Mouse (Mus musculus) ES-E14 (cell line): ENCODE data around the gene Fryl. TPM values are rescaled to one million over a fixed set of nuclear protein-coding genes. Genes with fewer than 3 reads are reported as not detected.

Experiments
- DNase-seq: peaks from one replicate; pipeline ENCODE4 v3.0.0-alpha.2; 2013; ENCODE audit warnings: low read depth, low spot score
- H3K27ac ChIP-seq: 2 replicates; pipeline ENCODE4 v1.5.1; 2012; ENCODE audit warnings: low read depth, mild to moderate bottlenecking, low read length, moderate library complexity, mixed read lengths; ENCODE audit not compliant: poor library complexity, insufficient read depth, severe bottlenecking
- H3K36me3 ChIP-seq: 2 replicates; pipeline ENCODE4 v1.6.1; 2012; ENCODE audit warnings: mild to moderate bottlenecking, low read length, moderate library complexity, mixed read lengths; ENCODE audit not compliant: control insufficient read depth, poor library complexity, insufficient read depth, severe bottlenecking
- H3K4me1 ChIP-seq, 2 experiments: fragments of 150-350 bp in 1 of 2; sonication (generic) in 1 of 2; 2 replicates each; pipeline ENCODE4 v1.6.1; 2012; ENCODE audit warnings: low read length in 2 of 2, mild to moderate bottlenecking in 1 of 2, mixed read lengths in 1 of 2; ENCODE audit not compliant: control insufficient read depth in 2 of 2, insufficient read depth in 2 of 2, poor library complexity in 1 of 2
- H3K4me3 ChIP-seq, 2 experiments: fragments of 150-350 bp in 1 of 2; sonication (generic) in 1 of 2; 2 replicates each; pipeline ENCODE4 v1.5.1; 2012; ENCODE audit warnings: low read length in 2 of 2, low read depth in 1 of 2, mild to moderate bottlenecking in 1 of 2, mixed read lengths in 1 of 2; ENCODE audit not compliant: insufficient read depth in 1 of 2, poor library complexity in 1 of 2, severe bottlenecking in 1 of 2
- H3K9ac ChIP-seq: 2 replicates; pipeline ENCODE4 v1.6.1; 2012; ENCODE audit warnings: low read depth, mild to moderate bottlenecking, low read length, mixed read lengths; ENCODE audit not compliant: poor library complexity, insufficient read depth, severe bottlenecking
- H3K9me3 ChIP-seq: fragments of 150-350 bp; sonication (generic); 2 replicates; pipeline ENCODE4 v1.6.1; 2012; ENCODE audit warnings: low read depth, mild to moderate bottlenecking, low read length; ENCODE audit not compliant: control insufficient read depth, insufficient read depth
- CHD2 ChIP-seq: IDR thresholded peaks from 2 replicates; pipeline ENCODE4 v1.6.1; 2014; ENCODE audit warnings: mild to moderate bottlenecking, low read depth, low read length, inconsistent platforms
- HCFC1 ChIP-seq: IDR thresholded peaks from 2 replicates; pipeline ENCODE4 v1.6.1; 2012; ENCODE audit warnings: low read length, inconsistent platforms, borderline replicate concordance; ENCODE audit not compliant: insufficient read depth
- MAFK ChIP-seq: IDR thresholded peaks from 2 replicates; pipeline ENCODE4 v1.6.1; 2014; ENCODE audit warnings: mild to moderate bottlenecking, low read depth, low read length, inconsistent platforms; ENCODE audit not compliant: insufficient read depth
- ZC3H11A ChIP-seq: IDR thresholded peaks from 2 replicates; pipeline ENCODE4 v1.6.1; 2012; ENCODE audit warnings: low read depth, mild to moderate bottlenecking, inconsistent platforms, low read length, borderline replicate concordance
- ZNF384 ChIP-seq: IDR thresholded peaks from 2 replicates; pipeline ENCODE4 v1.6.1; 2012; ENCODE audit warnings: low read depth, low read length, inconsistent platforms
- in situ Hi-C, 2 experiments: fragments of 600-800 bp; cut with MboI; formaldehyde crosslinking; loops; one replicate each; pipeline ENCODE4 v1.15.1; 2025; ENCODE audit warnings: low sequenced_read_pairs in 2 of 2, inconsistent platforms in 1 of 2; ENCODE audit not compliant: unreplicated experiment in 2 of 2
- total RNA-seq: library from RNA; depleted of rRNA; stranded (reverse); fragments of 300-350 nt; gene quantifications from 2 replicates; pipeline ENCODE4 v1.2.3, GENCODE M21; 2012

Fryl gene
- total RNA-seq, 1 experiment: 53.3 TPM

DNA sequence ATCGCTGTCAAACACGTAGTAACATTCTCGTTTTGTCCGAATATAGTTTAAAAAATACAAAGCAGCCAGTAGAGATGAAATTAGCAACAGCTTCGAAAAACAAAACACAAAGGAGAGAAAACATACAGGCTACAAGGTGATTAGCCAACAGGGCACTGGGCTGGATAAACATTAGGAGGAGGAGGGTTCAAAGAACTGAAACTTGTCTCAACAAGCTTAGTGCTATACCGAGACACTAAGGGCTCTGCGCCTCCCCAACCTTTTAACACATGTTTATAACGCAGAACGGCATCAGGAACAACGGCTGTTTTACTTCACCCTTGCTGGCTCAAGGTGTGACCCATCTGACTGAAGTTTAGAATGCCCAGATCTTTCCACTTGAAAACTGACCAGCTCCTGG, 22.8 kb upstream of the Fryl start:
- no peak overlapping the region for H3K27ac ChIP-seq
- DNase-seq: no peak
- in situ Hi-C loops: no loop called here

DNA sequence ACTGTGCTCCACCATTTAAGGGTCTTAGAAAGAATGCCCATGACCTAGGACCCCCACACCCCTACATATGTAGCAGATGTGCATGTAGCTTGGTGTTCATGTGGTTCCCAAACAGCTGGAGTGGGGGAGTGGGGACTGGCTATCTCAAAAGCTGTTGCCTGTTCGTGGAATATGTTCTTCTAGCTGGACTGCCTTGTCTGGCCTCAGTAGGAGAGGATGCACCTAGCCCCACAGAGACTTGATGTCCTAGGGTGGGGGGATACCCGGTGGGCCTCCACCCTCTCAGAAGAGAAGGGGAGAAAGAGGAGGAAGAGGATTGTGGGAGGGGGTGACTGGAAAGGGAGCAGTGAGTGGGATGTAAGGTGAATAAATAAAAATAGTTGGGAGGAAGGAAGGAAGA, 18.5 kb upstream of the Fryl start:
- Histone ChIP-seq H3K4me3 (no peak overlapping the region), H3K9me3 (no peaks in the 10 kb centered on the region), H3K9ac (no peak overlapping the region), H3K36me3 (no peaks in the 10 kb centered on the region), H3K27ac (no peak overlapping the region), H3K4me1 (peaks cover 0 to 4% of the 10 kb centered on the region in 2 experiments; a peak in 1 of 4 replicates)
- TF ChIP-seq MAFK (no peak), ZNF384 (no peak), CHD2 (no peak), ZC3H11A (no peak), HCFC1 (no peak)
- in situ Hi-C loops: no loop called here
- DNase-seq: no peak

More for the DNA sequence above, 22.8 kb upstream of the Fryl start:
- Histone ChIP-seq H3K4me3 (no peak overlapping the region), H3K9me3 (no peaks in the 10 kb centered on the region), H3K4me1 (no peaks in the 10 kb centered on the region), H3K9ac (no peak overlapping the region), H3K36me3 (no peaks in the 10 kb centered on the region)
- no peak for TF ChIP-seq HCFC1
- TF ChIP-seq CHD2: no peak
- no peak for TF ChIP-seq MAFK

- no peak for DNase-seq
- no peak overlapping the region for H3K27ac ChIP-seq
Measured at GRCm38 (mm10) chr5:73273171-73273570, 16.8 kb upstream of the Fryl start.

GRCm38 (mm10) chr5:73270612-73271011, 14.2 kb upstream of the Fryl start:
- Histone ChIP-seq H3K4me1 (peaks cover 2 to 4% of the 10 kb centered on the region in 2 experiments; a peak in 2 of 4 replicates), H3K9ac (no peak overlapping the region), H3K4me3 (no peak overlapping the region), H3K27ac (no peak overlapping the region), H3K9me3 (no peaks in the 10 kb centered on the region), H3K36me3 (no peaks in the 10 kb centered on the region)
- in situ Hi-C loops: no loop called here
- no peak for TF ChIP-seq ZC3H11A
- no peak for TF ChIP-seq ZNF384
- no peak for TF ChIP-seq CHD2
- TF ChIP-seq MAFK: no peak
- TF ChIP-seq HCFC1: no peak
- no peak for DNase-seq

More at GRCm38 (mm10) chr5:73273171-73273570, 16.8 kb upstream of the Fryl start:
- in situ Hi-C loops: no loop called here
- Histone ChIP-seq H3K9me3 (no peaks in the 10 kb centered on the region), H3K4me3 (no peak overlapping the region), H3K9ac (no peak overlapping the region), H3K36me3 (no peaks in the 10 kb centered on the region), H3K4me1 (peaks cover 2 to 4% of the 10 kb centered on the region in 2 experiments; a peak in 2 of 4 replicates)
- no peak for TF ChIP-seq ZNF384
- no peak for TF ChIP-seq MAFK
- no peak for TF ChIP-seq HCFC1
- TF ChIP-seq CHD2: no peak
- TF ChIP-seq ZC3H11A: no peak
